Mouse (Mus musculus): Measurements from ENCODE around the gene Tbx6. TPM values are rescaled to one million over a fixed set of nuclear protein-coding genes. Genes with fewer than 3 reads are reported as not detected.
A peak's percentile ranks its signal among the peaks of the same experiment; 100 is the strongest.

The Tbx6 gene
- polyA plus RNA-seq, 1 experiment from 2014 or later, result 0.47 TPM

DNA sequence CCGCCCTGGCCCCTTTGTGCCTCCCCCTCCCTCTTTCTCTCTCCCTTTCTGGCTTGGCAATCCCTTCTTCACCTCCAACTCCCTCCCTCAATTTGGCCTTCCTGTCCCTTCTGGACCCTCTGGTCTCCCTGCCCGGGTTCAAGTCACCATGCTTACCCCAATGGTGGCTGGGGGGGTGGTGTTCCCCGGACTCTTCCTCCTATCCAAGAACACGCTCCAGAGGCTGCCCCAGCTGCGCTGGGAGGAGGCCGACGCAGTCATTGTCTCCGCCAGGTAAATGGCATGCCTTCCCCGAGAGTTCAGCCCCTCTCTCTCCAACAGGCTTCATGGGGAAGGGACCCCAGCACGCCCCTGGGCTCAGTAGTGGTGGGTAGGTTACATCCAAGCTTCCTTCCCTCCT is 42.7 kb downstream of the Tbx6 start:
- ATAC-seq (replicated peaks; ENCODE audit: low FRiP score, low TSS enrichment, low read depth), result no peak
- Histone ChIP-seq H3K9me3 (ENCODE audit: control insufficient read depth, low read length) (no peaks in the 10 kb centered on the region), H3K4me2 (ENCODE audit: low read length) (no peak overlapping the region), H3K4me1 (replicated peaks; ENCODE audit: control insufficient read depth, insufficient read depth, low read length) (no peaks in the 10 kb centered on the region), H3K9ac (ENCODE audit: low read length) (no peak overlapping the region), H3K27ac (ENCODE audit: low read depth) (no peak overlapping the region), H3K36me3 (ENCODE audit: control insufficient read depth, insufficient read depth, low read length) (no peaks in the 10 kb centered on the region), H3K27me3 (replicated peaks; ENCODE audit: control insufficient read depth, insufficient read depth, low read length) (peaks cover 26% of the 10 kb centered on the region), H3K4me3 (ENCODE audit: low read depth, low read length) (no peak overlapping the region)
- 11% methylated on average over 10 of the region's 10 CpGs for WGBS
- DNase-seq (ENCODE audit: low spot score), result no peak

DNA sequence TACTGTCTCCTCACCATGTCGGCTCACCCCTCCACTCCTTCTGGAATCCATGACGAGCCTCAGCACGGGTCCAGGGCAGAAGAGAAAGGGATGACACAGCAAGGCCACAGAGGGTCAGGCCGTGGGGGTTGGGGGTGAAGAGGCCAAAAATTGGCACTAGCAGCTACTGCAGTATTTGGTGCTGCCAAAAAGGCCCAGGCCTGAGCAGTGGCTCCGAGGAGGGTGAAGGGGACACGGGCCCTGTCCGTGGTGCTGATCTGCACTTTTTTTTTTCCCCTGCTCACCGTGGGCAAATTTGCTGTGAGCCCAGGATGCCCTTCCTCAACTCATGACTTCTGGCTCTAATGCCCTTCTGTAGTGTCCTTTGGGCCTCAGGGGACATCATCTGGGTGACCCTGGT is 44.1 kb downstream of the Tbx6 start:
- Histone ChIP-seq H3K27me3 (replicated peaks; ENCODE audit: control insufficient read depth, insufficient read depth, low read length) (peaks cover 26% of the 10 kb centered on the region), H3K9me3 (ENCODE audit: control insufficient read depth, low read length) (no peaks in the 10 kb centered on the region), H3K4me3 (ENCODE audit: low read depth, low read length) (no peak overlapping the region), H3K36me3 (ENCODE audit: control insufficient read depth, insufficient read depth, low read length) (no peaks in the 10 kb centered on the region), H3K9ac (ENCODE audit: low read length) (no peak overlapping the region), H3K27ac (ENCODE audit: low read depth) (no peak overlapping the region), H3K4me1 (replicated peaks; ENCODE audit: control insufficient read depth, insufficient read depth, low read length) (no peaks in the 10 kb centered on the region), H3K4me2 (ENCODE audit: low read length) (no peak overlapping the region)
- WGBS, result 18% methylated on average over 8 of the region's 8 CpGs
- DNase-seq (ENCODE audit: low spot score) (peak; percentile 83), ATAC-seq (replicated peaks; ENCODE audit: low FRiP score, low TSS enrichment, low read depth) (no peak)

DNA sequence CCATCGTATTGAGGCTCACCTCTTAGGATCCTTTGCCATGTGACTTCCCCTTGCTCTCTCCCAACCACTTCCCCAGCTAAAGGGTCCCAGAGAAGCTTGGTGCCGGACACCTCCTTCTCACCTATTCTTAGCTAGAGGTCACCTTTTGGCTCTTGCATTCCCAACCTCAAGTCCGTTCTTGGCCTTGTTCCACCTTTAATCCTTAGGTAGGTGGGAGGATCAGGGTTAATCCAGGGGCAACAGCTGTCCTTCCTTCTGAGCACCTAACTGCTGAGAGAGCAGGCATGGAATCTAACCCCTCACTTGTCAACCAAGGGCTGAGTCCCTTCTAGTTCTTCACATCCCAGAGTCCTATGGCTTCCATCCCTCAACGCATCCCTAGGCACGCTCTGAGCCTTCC is 44.7 kb downstream of the Tbx6 start:
- DNase-seq (ENCODE audit: low spot score), result no peak
- Histone ChIP-seq H3K4me3 (ENCODE audit: low read depth, low read length) (no peak overlapping the region), H3K4me1 (replicated peaks; ENCODE audit: control insufficient read depth, insufficient read depth, low read length) (no peaks in the 10 kb centered on the region), H3K36me3 (ENCODE audit: control insufficient read depth, insufficient read depth, low read length) (no peaks in the 10 kb centered on the region), H3K9ac (ENCODE audit: low read length) (no peak overlapping the region), H3K27ac (ENCODE audit: low read depth) (no peak overlapping the region), H3K27me3 (replicated peaks; ENCODE audit: control insufficient read depth, insufficient read depth, low read length) (peaks cover 26% of the 10 kb centered on the region), H3K9me3 (ENCODE audit: control insufficient read depth, low read length) (no peaks in the 10 kb centered on the region), H3K4me2 (ENCODE audit: low read length) (no peak overlapping the region)
- ATAC-seq (replicated peaks; ENCODE audit: low FRiP score, low TSS enrichment, low read depth), result no peak
- 69% methylated on average over 5 of the region's 5 CpGs for WGBS

DNA sequence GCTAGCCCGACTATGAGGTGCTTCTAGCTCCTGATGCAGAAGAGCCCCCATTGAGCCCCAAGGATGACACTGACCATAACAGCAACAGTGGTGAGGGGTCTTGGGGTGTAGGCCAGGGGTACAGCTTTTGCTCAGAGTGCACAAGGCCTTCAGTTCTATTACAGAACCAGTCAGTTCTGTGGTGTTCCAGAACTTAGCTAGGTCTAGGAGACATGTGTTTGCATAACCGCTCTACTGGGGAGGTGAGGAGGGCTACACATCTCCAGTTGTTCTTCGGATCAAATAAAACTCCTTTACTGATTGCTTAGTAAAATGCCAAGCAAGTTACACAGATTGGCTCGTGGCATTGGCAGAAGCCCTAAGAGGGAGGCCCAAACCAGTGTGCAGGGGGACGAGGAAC is 50.3 kb downstream of the Tbx6 start, which contains the start of gene 4930451I11Rik:
Gene 4930451I11Rik (minus strand): TSS at position 101 of the 400 bp plus-strand sequence.
- Histone ChIP-seq H3K9me3 (ENCODE audit: control insufficient read depth, low read length) (no peaks in the 10 kb centered on the region), H3K4me2 (ENCODE audit: low read length) (peak within 1 kb of the TSS; percentile 51), H3K4me3 (ENCODE audit: low read depth, low read length) (peak within 1 kb of the TSS; percentile 14; the same call in 1 of the 2 replicates), H3K36me3 (ENCODE audit: control insufficient read depth, insufficient read depth, low read length) (no peaks in the 10 kb centered on the region), H3K9ac (ENCODE audit: low read length) (no peak within 1 kb of the TSS), H3K4me1 (replicated peaks; ENCODE audit: control insufficient read depth, insufficient read depth, low read length) (no peaks in the 10 kb centered on the region), H3K27ac (ENCODE audit: low read depth) (no peak within 1 kb of the TSS), H3K27me3 (replicated peaks; ENCODE audit: control insufficient read depth, insufficient read depth, low read length) (no peaks in the 10 kb centered on the region)
- 58% methylated on average over 5 of the region's 5 CpGs for WGBS
- DNase-seq (ENCODE audit: low spot score) (no peak), ATAC-seq (replicated peaks; ENCODE audit: low FRiP score, low TSS enrichment, low read depth) (no peak)

DNA sequence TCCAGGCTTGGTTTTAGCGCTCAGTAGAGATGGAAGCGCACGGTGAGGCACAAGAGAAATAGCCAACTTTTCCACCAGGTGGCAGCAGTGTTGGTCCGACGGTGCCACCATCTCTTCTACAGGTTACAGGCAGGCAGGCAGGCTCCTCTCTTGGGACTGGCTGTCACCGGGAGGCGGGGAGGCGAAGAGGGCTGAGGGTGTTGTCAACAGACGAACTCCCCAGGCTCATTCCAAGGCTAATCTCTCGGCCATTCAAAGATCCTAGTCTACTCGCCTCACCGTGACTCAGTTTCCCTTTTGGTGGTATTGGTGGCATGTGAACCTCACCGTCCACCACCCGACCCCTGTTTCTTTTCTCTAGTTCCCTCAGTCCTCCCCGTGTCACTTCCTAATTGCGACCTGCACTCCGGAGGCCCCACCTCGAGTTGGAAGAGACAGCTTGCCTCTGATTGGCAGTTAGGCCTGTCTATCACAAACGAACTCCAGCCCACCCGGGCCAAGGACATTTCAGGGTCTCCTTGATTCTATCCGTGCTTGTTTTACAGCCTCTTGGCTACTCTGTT is 50.8 kb downstream of the Tbx6 start:
- Histone ChIP-seq H3K4me3 (ENCODE audit: low read depth, low read length) (peak overlapping the region; percentile 14; the same call in 1 of the 2 replicates), H3K4me1 (replicated peaks; ENCODE audit: control insufficient read depth, insufficient read depth, low read length) (no peaks in the 10 kb centered on the region), H3K9ac (ENCODE audit: low read length) (no peak overlapping the region), H3K27me3 (replicated peaks; ENCODE audit: control insufficient read depth, insufficient read depth, low read length) (no peaks in the 10 kb centered on the region), H3K27ac (ENCODE audit: low read depth) (no peak overlapping the region), H3K9me3 (ENCODE audit: control insufficient read depth, low read length) (no peaks in the 10 kb centered on the region), H3K4me2 (ENCODE audit: low read length) (peak overlapping the region; percentile 51), H3K36me3 (ENCODE audit: control insufficient read depth, insufficient read depth, low read length) (no peaks in the 10 kb centered on the region)
- DNase-seq (ENCODE audit: low spot score) (peak; percentile 90), ATAC-seq (replicated peaks; ENCODE audit: low FRiP score, low TSS enrichment, low read depth) (peak; percentile 83)
- WGBS, result under 1% methylated on average over 20 of the region's 21 CpGs

DNA sequence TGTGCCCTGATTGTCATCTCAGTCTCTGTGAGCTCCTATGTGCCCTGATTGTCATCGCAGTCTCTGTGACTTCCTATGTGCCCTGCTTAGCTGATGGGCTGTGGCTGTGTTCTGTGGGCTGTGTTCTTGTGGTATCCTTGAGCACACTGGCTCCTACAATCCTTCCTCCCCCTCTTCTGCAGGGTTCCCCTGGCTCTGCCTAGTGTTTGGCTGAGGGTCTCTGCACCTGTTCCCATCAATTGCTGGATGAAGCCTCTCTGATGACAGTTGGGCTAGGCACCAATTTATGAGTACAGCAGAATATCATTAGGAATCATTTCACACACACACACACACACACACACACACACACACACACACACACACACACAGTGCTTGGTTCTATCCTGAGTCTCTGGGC is 52.0 kb downstream of the Tbx6 start:
- no peak overlapping the region for H3K4me2 ChIP-seq (ENCODE audit: low read length)
- 95% methylated on average over 1 of the region's 1 CpGs for WGBS
- no peak overlapping the region for H3K27ac ChIP-seq (ENCODE audit: low read depth)
- no peaks in the 10 kb centered on the region for H3K9me3 ChIP-seq (ENCODE audit: control insufficient read depth, low read length)
- H3K36me3 ChIP-seq (ENCODE audit: control insufficient read depth, insufficient read depth, low read length), result no peaks in the 10 kb centered on the region
- H3K9ac ChIP-seq (ENCODE audit: low read length), result no peak overlapping the region
- DNase-seq (ENCODE audit: low spot score), result no peak
- no peak for ATAC-seq (replicated peaks; ENCODE audit: low FRiP score, low TSS enrichment, low read depth)
- no peak overlapping the region for H3K4me3 ChIP-seq (ENCODE audit: low read depth, low read length)
- H3K4me1 ChIP-seq (replicated peaks; ENCODE audit: control insufficient read depth, insufficient read depth, low read length), result no peaks in the 10 kb centered on the region
- no peaks in the 10 kb centered on the region for H3K27me3 ChIP-seq (replicated peaks; ENCODE audit: control insufficient read depth, insufficient read depth, low read length)

Other genes with a start within 250 kb of the Tbx6 start
- 184 and 188 TPM in 2 replicates for gene Eif3c, start 215.1 kb upstream of the Tbx6 start, polyA plus RNA-seq (2014; fragmentation: Nextera tagmentation; extraction: Ambion mirVana)
- gene Apobr, start 196.5 kb upstream of the Tbx6 start, polyA plus RNA-seq (2014; fragmentation: Nextera tagmentation; extraction: Ambion mirVana), result 0.60 and 1.1 TPM in 2 replicates
- 24.3 and 30.3 TPM in 2 replicates for gene Cln3, start 195.7 kb upstream of the Tbx6 start, polyA plus RNA-seq (2014; fragmentation: Nextera tagmentation; extraction: Ambion mirVana)
- not detected in 2 replicates for gene Il27, start 186.5 kb upstream of the Tbx6 start, polyA plus RNA-seq (2014; fragmentation: Nextera tagmentation; extraction: Ambion mirVana)
- 6.6 and 27.3 TPM in 2 replicates for gene Nupr1, start 150.6 kb upstream of the Tbx6 start, polyA plus RNA-seq (2014; fragmentation: Nextera tagmentation; extraction: Ambion mirVana)
- 53.4 and 64.5 TPM in 2 replicates for gene Sgf29, start 132.2 kb upstream of the Tbx6 start, polyA plus RNA-seq (2014; fragmentation: Nextera tagmentation; extraction: Ambion mirVana)
- 3.5 and 3.8 TPM in 2 replicates for gene Sult1a1, start 105.1 kb upstream of the Tbx6 start, polyA plus RNA-seq (2014; fragmentation: Nextera tagmentation; extraction: Ambion mirVana)
- gene Bola2, start 86.1 kb upstream of the Tbx6 start, polyA plus RNA-seq (2014; fragmentation: Nextera tagmentation; extraction: Ambion mirVana), result 140 and 159 TPM in 2 replicates
- gene Slx1b, start 85.7 kb upstream of the Tbx6 start, polyA plus RNA-seq (2014; fragmentation: Nextera tagmentation; extraction: Ambion mirVana), result 7.1 and 8.4 TPM in 2 replicates
- gene Coro1a, start 73.7 kb upstream of the Tbx6 start, polyA plus RNA-seq (2014; fragmentation: Nextera tagmentation; extraction: Ambion mirVana), result 35.1 and 35.9 TPM in 2 replicates
- gene Mapk3, start 21.9 kb upstream of the Tbx6 start, polyA plus RNA-seq (2014; fragmentation: Nextera tagmentation; extraction: Ambion mirVana), result 101 and 104 TPM in 2 replicates
- 3.6 and 3.9 TPM in 2 replicates for gene Gdpd3, start 15.1 kb upstream of the Tbx6 start, polyA plus RNA-seq (2014; fragmentation: Nextera tagmentation; extraction: Ambion mirVana)
- gene Ypel3, start 4.5 kb upstream of the Tbx6 start, polyA plus RNA-seq (2014; fragmentation: Nextera tagmentation; extraction: Ambion mirVana), result 105 and 106 TPM in 2 replicates
- 277 and 280 TPM in 2 replicates for gene Ppp4c, start 11.0 kb downstream of the Tbx6 start, polyA plus RNA-seq (2014; fragmentation: Nextera tagmentation; extraction: Ambion mirVana)
- 1.5 and 1.8 TPM in 2 replicates for gene Fam57b, start 16.2 kb downstream of the Tbx6 start, polyA plus RNA-seq (2014; fragmentation: Nextera tagmentation; extraction: Ambion mirVana)
- not detected in 2 replicates for gene 4930451I11Rik, start 50.2 kb downstream of the Tbx6 start, polyA plus RNA-seq (2014; fragmentation: Nextera tagmentation; extraction: Ambion mirVana)
- gene Doc2a, start 65.9 kb downstream of the Tbx6 start, polyA plus RNA-seq (2014; fragmentation: Nextera tagmentation; extraction: Ambion mirVana), result 0.86 and 1.2 TPM in 2 replicates
- 19.0 and 19.5 TPM in 2 replicates for gene Hirip3, start 80.5 kb downstream of the Tbx6 start, polyA plus RNA-seq (2014; fragmentation: Nextera tagmentation; extraction: Ambion mirVana)
- 82.6 and 84.6 TPM in 2 replicates for gene Ino80e, start 80.9 kb downstream of the Tbx6 start, polyA plus RNA-seq (2014; fragmentation: Nextera tagmentation; extraction: Ambion mirVana)
- gene Taok2, start 103.2 kb downstream of the Tbx6 start, polyA plus RNA-seq (2014; fragmentation: Nextera tagmentation; extraction: Ambion mirVana), result 26.6 and 29.7 TPM in 2 replicates
- gene Tmem219, start 141.4 kb downstream of the Tbx6 start, polyA plus RNA-seq (2014; fragmentation: Nextera tagmentation; extraction: Ambion mirVana), result 29.5 and 31.7 TPM in 2 replicates
- 13.1 TPM in 2 replicates for gene Kctd13, start 147.4 kb downstream of the Tbx6 start, polyA plus RNA-seq (2014; fragmentation: Nextera tagmentation; extraction: Ambion mirVana)
- gene Asphd1, start 168.1 kb downstream of the Tbx6 start, polyA plus RNA-seq (2014; fragmentation: Nextera tagmentation; extraction: Ambion mirVana), result 0.39 and 0.65 TPM in 2 replicates
- 3.2 and 3.8 TPM in 2 replicates for gene Sez6l2, start 169.1 kb downstream of the Tbx6 start, polyA plus RNA-seq (2014; fragmentation: Nextera tagmentation; extraction: Ambion mirVana)
- 105 and 109 TPM in 2 replicates for gene Cdipt, start 194.4 kb downstream of the Tbx6 start, polyA plus RNA-seq (2014; fragmentation: Nextera tagmentation; extraction: Ambion mirVana)
- gene Cdiptos, start 194.6 kb downstream of the Tbx6 start, polyA plus RNA-seq (2014; fragmentation: Nextera tagmentation; extraction: Ambion mirVana), result 2.2 and 2.5 TPM in 2 replicates
- 27.4 and 29.6 TPM in 2 replicates for gene Mvp, start 233.1 kb downstream of the Tbx6 start, polyA plus RNA-seq (2014; fragmentation: Nextera tagmentation; extraction: Ambion mirVana)
- 0.45 and 0.86 TPM in 2 replicates for gene Pagr1b, start 235.0 kb downstream of the Tbx6 start, polyA plus RNA-seq (2014; fragmentation: Nextera tagmentation; extraction: Ambion mirVana)
- gene Pagr1a, start 235.9 kb downstream of the Tbx6 start, polyA plus RNA-seq (2014; fragmentation: Nextera tagmentation; extraction: Ambion mirVana), result 43.9 and 47.7 TPM in 2 replicates
- 41.8 and 46.3 TPM in 2 replicates for gene Gm42742, start 239.6 kb downstream of the Tbx6 start, polyA plus RNA-seq (2014; fragmentation: Nextera tagmentation; extraction: Ambion mirVana)
- gene Prrt2, start 239.7 kb downstream of the Tbx6 start, polyA plus RNA-seq (2014; fragmentation: Nextera tagmentation; extraction: Ambion mirVana), result 9.2 and 9.5 TPM in 2 replicates
- 55.1 and 61.9 TPM in 2 replicates for gene Maz, start 245.6 kb downstream of the Tbx6 start, polyA plus RNA-seq (2014; fragmentation: Nextera tagmentation; extraction: Ambion mirVana)